Mouse (Mus musculus): ENCODE data around the gene Mdfic.
A peak's percentile ranks its signal among the peaks of the same experiment; 100 is the strongest.
"Not testable (repeated sequence)": the region's sequence is repeated elsewhere in the genome, so short reads cannot be mapped to it uniquely, and the experiment has no call there.

The Mdfic gene

GRCm38 (mm10) chr6:15720461-15720817 lies at the start of gene Mdfic:
Gene Mdfic, plus strand, starts transcription at chr6:15720661.
- DNase-seq = peak; percentile 70 to 81

DNA sequence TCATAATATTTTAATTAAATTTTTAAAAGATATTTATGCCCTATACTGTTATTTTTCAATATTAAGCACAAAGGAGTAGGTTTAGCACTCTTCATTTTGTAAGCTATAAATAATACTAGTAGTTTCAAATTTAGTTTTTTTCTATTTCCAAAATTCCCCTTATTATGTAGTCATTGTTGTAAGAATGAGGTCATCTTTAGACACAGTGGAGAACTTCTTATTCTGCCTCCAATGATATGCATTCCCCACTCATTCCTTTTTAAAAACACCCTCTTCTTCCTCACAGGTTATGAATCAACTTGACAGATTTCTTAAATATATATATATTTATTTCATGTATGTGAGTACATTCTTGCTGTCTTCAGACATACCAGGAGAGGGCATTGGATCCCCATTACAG lies 49.1 kb upstream of the Mdfic start:
- no peak for DNase-seq

- DNase-seq = no peak
Observed at GRCm38 (mm10) chr6:15710080-15710479, 10.4 kb upstream of the Mdfic start.

- DNase-seq = no peak
Observed at GRCm38 (mm10) chr6:15710706-15711105, 9.8 kb upstream of the Mdfic start.

GRCm38 (mm10) chr6:15712860-15713385 lies 7.5 kb upstream of the Mdfic start:
- no peak for DNase-seq

GRCm38 (mm10) chr6:15714036-15714435 lies 6.4 kb upstream of the Mdfic start:
- DNase-seq = not testable (repeated sequence)

GRCm38 (mm10) chr6:15714996-15715844 lies 5.2 kb upstream of the Mdfic start:
- no peak for DNase-seq

DNA sequence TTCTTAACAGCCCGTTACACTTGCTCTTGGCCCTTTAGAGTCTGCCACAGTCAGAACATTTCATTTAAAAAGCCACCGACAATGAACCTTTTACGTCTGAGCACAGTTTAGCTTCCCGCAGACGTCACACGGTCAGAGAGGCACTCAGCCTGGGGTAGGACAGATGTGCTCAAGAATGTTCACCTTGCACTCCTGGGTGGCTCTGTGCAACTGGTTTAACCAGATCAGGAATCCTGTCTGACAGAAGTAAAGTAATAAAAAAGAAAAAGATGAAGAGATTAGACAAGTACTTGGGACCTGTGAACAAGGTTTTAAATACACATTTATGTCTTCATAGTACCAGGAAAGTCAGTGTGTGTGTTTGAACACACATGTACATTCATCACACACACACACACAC lies 542 bp upstream of the Mdfic start:
- peak in 1 of 2 experiments; percentile 27 for DNase-seq

- peak; percentile 76 to 83 for DNase-seq
Observed at GRCm38 (mm10) chr6:15720818-15721715, 606 bp downstream of the Mdfic start.

- no peak for DNase-seq
Observed at GRCm38 (mm10) chr6:15721716-15722031, 1.2 kb downstream of the Mdfic start.

DNA sequence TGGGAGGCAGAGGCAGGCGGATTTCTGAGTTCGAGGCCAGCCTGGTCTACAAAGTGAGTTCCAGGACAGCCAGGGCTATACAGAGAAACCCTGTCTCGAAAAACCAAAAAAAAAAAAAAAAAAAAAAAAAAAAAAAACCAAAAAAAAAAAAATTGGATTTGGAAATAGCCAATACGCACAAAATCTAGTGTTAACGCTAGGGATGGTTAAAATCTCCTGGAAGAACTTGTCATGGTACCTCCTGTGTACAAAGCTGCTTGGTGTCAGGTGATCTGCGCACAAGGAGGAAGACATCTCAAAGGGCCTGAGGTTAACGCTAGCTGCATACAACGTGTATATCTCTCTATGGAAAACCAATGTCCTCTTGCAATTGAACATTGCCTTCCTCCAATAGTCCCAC lies 2.2 kb downstream of the Mdfic start:
- not testable (repeated sequence) for DNase-seq

DNA sequence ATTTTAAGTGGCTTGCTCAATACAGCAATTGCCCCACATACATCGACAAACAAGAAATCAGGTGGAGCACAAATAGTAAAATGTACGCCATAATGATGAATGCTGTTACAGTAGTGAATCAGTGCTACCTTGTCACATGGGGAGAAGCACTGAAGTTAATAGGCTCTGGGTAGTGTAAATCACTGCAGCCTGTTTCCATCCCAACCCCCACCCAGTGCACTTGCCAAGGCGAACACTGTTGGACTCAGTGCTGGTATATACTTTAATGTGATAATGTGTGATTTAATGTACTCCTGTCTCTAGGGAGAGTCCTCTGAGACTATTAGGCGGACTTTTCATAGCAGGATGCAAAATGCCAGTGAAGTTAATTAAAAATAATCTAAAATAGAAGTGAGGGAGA lies 3.8 kb downstream of the Mdfic start:
- no peak for DNase-seq

DNA sequence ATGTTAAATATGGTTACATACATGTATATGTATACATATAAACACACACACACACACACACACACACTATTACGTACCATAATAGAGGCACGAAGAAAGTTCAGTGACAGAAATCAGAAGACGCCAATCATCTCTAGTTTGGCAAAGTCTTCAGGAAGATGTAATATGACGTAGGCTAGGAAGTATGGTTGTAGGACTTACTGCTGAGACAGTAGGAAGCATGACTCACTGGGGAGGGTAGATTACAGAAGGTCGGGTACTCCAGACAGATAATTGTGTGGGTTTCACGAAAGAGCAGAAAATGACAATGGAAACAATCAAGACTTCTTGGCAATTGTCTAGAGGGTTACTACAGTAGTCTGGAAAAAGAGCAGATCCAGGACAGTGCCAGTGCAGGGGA lies 6.0 kb downstream of the Mdfic start:
- no peak for DNase-seq

DNA sequence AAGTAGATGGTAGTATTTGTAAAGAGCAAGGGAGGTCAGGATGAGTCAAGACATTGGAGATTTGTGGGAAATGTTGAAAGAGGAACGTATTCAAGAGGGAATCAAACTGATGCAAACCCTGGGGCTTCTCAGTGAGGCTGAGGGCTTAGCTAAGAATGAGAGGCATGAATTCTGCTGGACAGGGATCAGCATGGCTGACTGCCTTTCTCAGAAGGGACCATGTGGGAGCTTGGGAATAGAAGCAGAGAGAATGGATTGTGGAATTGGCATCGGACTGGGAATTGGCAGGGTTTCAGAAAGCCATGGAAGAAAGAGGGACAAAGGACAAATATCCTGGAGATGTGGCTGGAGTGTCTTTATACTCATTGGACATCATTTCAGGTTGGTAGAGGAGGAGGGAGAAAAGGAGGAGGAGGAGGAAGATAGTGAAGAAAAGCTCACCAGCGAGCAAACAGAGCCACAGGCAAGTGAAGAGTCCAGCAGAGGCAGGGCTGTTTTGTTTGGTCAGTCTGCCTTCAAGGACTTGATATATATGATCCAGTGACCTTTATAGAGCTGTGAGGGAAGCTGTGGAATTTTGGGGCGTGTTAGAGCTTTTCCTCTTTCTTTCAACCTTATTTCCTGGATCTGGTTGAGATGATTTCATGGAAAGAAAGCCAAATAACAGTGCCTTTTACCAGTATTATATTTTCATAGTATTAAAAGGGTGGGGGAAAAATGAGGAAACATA lies 7.4 kb downstream of the Mdfic start:
- DNase-seq = peak; percentile 56 to 60

GRCm38 (mm10) chr6:15728844-15729577 lies 8.6 kb downstream of the Mdfic start:
- no peak for DNase-seq

- DNase-seq = peak; percentile 16 to 43
Observed at GRCm38 (mm10) chr6:15730258-15730657, 9.8 kb downstream of the Mdfic start.

- peak; percentile 39 to 82 for DNase-seq
Observed at GRCm38 (mm10) chr6:15730666-15731065, 10.2 kb downstream of the Mdfic start.

DNA sequence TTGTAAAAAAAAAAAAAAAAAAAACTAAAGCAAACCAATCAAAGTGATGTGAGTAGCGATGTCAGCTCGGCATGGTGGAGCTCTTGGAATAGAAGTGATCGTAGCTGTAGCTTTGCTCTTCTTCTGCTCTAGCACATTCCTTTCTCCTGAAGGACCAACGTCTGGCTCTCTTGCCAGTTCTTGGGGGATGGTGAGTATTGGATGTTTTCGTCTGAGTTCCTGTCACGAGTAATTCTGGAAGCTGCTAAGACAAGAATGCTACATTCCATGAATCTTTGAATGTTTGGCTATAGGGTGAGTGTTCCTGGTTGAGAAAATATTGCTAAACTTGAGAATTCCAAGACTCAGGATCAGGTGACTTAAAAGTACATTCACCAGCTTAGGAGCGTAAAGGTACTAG lies 11.0 kb downstream of the Mdfic start:
- peak; percentile 60 to 62 for DNase-seq

- DNase-seq = peak in 1 of 2 experiments; percentile 28
Observed at GRCm38 (mm10) chr6:15737312-15737911, 17.0 kb downstream of the Mdfic start.

DNA sequence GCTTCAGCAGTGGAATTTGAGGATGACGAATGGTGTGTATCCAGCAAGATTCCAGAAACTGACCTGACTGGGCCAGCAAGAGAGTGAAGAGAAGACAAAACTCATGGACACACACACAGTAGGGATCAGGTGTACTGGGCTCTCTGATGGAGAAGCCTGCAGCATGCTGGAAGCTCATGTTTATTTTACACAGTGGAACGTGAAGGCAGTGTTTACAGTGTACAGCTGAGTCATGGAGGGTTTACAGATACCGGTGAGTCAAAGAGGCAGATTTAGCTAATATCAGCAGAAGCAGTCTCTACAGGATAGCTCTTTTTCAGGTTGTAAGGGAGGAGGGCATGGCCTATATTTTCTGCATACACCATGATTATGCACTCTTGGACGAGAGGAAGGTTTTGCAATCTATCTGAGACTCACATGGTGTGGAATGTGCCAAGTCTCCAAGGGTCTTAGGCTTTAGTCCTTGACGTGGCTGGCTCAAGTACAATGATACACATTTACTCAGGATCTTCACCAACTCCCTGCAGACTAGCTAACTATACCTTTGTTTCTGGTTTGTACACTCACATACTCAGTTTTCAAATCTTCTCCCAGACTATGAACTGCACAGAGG lies 18.0 kb downstream of the Mdfic start:
- no peak for DNase-seq

DNA sequence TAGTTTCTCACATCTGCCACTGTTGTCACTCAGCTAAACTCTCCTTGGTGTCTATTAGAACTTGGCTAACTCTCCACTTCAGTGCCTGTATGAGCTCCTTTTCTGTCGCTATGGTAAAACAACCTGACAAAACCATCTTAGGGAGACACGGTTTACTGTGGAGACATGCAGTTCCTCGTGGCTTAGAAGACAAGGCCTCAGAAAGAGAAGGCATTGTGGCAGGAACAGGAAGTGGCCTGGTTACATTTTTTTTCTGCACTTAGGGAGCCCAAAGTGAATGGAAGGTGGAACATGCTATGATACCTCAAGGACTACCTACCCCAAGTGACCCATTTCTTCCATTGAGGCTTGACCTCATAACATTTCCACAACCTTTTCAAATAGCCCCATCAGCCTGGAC lies 18.7 kb downstream of the Mdfic start:
- DNase-seq = no peak
